Mouse (Mus musculus) CH12.LX (cell line): Measurements from ENCODE around the gene Doc2g. TPM values are rescaled to one million over a fixed set of nuclear protein-coding genes. Genes with fewer than 3 reads are reported as not detected.
"Not testable (repeated sequence)": the region's sequence is repeated elsewhere in the genome, so short reads cannot be mapped to it uniquely, and the experiment has no call there.

Experiments
- DNase-seq: peaks from one replicate; pipeline ENCODE4 v3.0.0-alpha.2; 2013; ENCODE audit errors: extremely low read depth
- H3K27ac ChIP-seq: 2 replicates; pipeline ENCODE4 v1.5.1; 2012; ENCODE audit warnings: low read depth, mild to moderate bottlenecking, control low read depth, moderate library complexity; ENCODE audit not compliant: insufficient read depth
- H3K27me3 ChIP-seq: replicated peaks from 2 replicates; pipeline ENCODE3; 2012; ENCODE audit warnings: inconsistent platforms
- H3K36me3 ChIP-seq, 2 experiments: replicated peaks in 1 of 2; 2 replicates each; pipeline versions ENCODE3 to v1.6.1; 2012; ENCODE audit warnings: inconsistent platforms in 1 of 2, low read length in 1 of 2, mild to moderate bottlenecking in 1 of 2, mixed read lengths in 1 of 2, moderate library complexity in 1 of 2; ENCODE audit not compliant: control insufficient read depth in 1 of 2, insufficient read depth in 1 of 2
- H3K4me1 ChIP-seq, 2 experiments: 2 replicates each; pipeline ENCODE4 v1.6.1; 2012; ENCODE audit warnings: inconsistent platforms in 1 of 2, moderate library complexity in 1 of 2; ENCODE audit not compliant: insufficient read depth in 2 of 2, control insufficient read depth in 1 of 2
- H3K4me2 ChIP-seq: 2 replicates; pipeline ENCODE4 v1.6.1; 2012; ENCODE audit warnings: low read depth, mild to moderate bottlenecking, control low read depth; ENCODE audit not compliant: poor library complexity, insufficient read depth, severe bottlenecking
- H3K4me3 ChIP-seq, 3 experiments: fragments of 150-350 bp in 1 of 3; sonication (generic) in 1 of 3; replicated peaks in 1 of 3; 2 replicates each; pipeline versions ENCODE3 to v1.5.1; 2011 to 2012; ENCODE audit warnings: low read depth in 2 of 3, low read length in 2 of 3, mild to moderate bottlenecking in 2 of 3, moderate library complexity in 2 of 3, control low read depth in 1 of 3, improper control_type of control experiment in 1 of 3, inconsistent platforms in 1 of 3, mixed read lengths in 1 of 3; ENCODE audit not compliant: poor library complexity in 1 of 3
- H3K79me2 ChIP-seq: replicated peaks from 2 replicates; pipeline ENCODE4 v1.6.1; 2012; ENCODE audit warnings: mild to moderate bottlenecking, moderate library complexity; ENCODE audit not compliant: control insufficient read depth, poor library complexity, insufficient read depth, severe bottlenecking; ENCODE audit errors: extremely low read depth
- H3K9ac ChIP-seq: 2 replicates; pipeline ENCODE4 v1.6.1; 2012; ENCODE audit warnings: low read depth, mild to moderate bottlenecking, control low read depth, moderate library complexity; ENCODE audit not compliant: insufficient read depth
- H3K9me3 ChIP-seq: replicated peaks from 2 replicates; pipeline ENCODE3; 2012; ENCODE audit warnings: low read length, inconsistent platforms, mixed read lengths
- CHD2 ChIP-seq: IDR thresholded peaks from 2 replicates; pipeline ENCODE4 v1.6.1; 2011; ENCODE audit warnings: low read length, improper control_type of control experiment
- MAFK ChIP-seq: IDR thresholded peaks from 2 replicates; pipeline ENCODE4 v1.6.1; 2011; ENCODE audit warnings: low read length, improper control_type of control experiment; ENCODE audit not compliant: insufficient replicate concordance
- POLR2A ChIP-seq: IDR thresholded peaks from 2 replicates; pipeline ENCODE4 v1.6.1; 2011; ENCODE audit warnings: low read depth, mild to moderate bottlenecking, improper control_type of control experiment, low read length
- UBTF ChIP-seq: IDR thresholded peaks from 2 replicates; pipeline ENCODE4 v1.6.1; 2012; ENCODE audit warnings: low read depth, mild to moderate bottlenecking, inconsistent platforms, low read length, improper control_type of control experiment, moderate library complexity
- ZNF384 ChIP-seq: IDR thresholded peaks from 2 replicates; pipeline ENCODE4 v1.6.1; 2012; ENCODE audit warnings: low read depth, low read length, improper control_type of control experiment, inconsistent platforms
- dilution Hi-C: fragments of 300-500 bp; cut with MboI; formaldehyde crosslinking; loops from 2 replicates; pipeline ENCODE4 v1.14.3; 2020; ENCODE audit warnings: low sequenced_read_pairs; ENCODE audit not compliant: extremely low pct_unique_long_range_greater_than_20kb, extremely low pct_ligation_motif_present
- in situ Hi-C: fragments of 300-500 bp; cut with MboI; formaldehyde crosslinking; loops from 3 replicates; pipeline ENCODE4 v1.14.3; 2019; ENCODE audit warnings: low sequenced_read_pairs, low pct_ligation_motif_present, low pct_unique_long_range_greater_than_20kb, mixed read lengths
- polyA plus RNA-seq: library from polyadenylated mRNA; unstranded; fragments of >175 nt; gene quantifications from 2 replicates; pipeline ENCODE4 v1.2.1, GENCODE M21; 2012; ENCODE audit warnings: low read depth; ENCODE audit not compliant: insufficient read length
- total RNA-seq, 2 experiments: library from RNA; depleted of rRNA; stranded (reverse); fragments of 300-350 nt in 1 of 2; fragments of >200 nt in 1 of 2; gene quantifications; 2 replicates each; pipeline ENCODE4 v1.2.3; 2012 to 2014

Doc2g gene
- total and polyA plus RNA-seq, 3 experiments = 2.1 to 6.4 (median 5.2) TPM

DNA sequence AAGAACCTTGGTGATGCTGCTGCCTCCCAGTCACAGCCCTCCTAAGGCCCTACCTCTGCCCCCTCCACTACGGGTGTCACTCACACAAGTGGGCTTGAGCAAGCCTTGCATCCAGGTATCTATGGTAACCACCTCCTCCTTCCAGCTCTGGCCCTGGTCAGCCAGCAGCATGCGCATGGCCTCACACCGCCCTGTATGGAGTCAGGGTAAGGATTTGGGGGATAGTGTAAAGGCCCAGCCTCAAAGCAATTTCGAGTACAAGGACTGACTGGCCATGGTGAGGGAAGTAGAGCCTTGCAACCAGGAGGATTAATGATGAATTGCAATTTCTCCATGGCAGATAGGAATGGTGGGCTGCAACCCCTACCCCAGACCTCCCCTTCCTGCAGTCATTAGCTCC, 38.4 kb downstream of the Doc2g start:
- H3K4me2 ChIP-seq, H3K36me3 ChIP-seq, dilution Hi-C loops, in situ Hi-C loops, H3K27ac ChIP-seq, H3K9ac ChIP-seq, H3K4me3 ChIP-seq, DNase-seq, H3K79me2 ChIP-seq, H3K27me3 ChIP-seq: not testable (repeated sequence)
- Histone ChIP-seq H3K4me1 (peaks cover 3 to 14% of the 10 kb centered on the region in 2 experiments; a peak in 3 of 4 replicates), H3K9me3 (peaks cover 16% of the 10 kb centered on the region)

- Histone ChIP-seq H3K9me3 (peaks cover 16% of the 10 kb centered on the region), H3K27ac (no peak overlapping the region), H3K4me2 (no peak overlapping the region), H3K27me3 (no peaks in the 10 kb centered on the region), H3K79me2 (peaks cover 4% of the 10 kb centered on the region; the same call in 1 of the 2 replicates), H3K4me1 (peaks cover 5 to 20% of the 10 kb centered on the region in 2 experiments; a peak in 3 of 4 replicates), H3K9ac (no peak overlapping the region), H3K4me3 (no peak overlapping the region), H3K36me3 (no peaks in the 10 kb centered on the region)
- dilution Hi-C loops = no loop called here
- in situ Hi-C loops = no loop called here
- no peak for DNase-seq
- no peak for TF ChIP-seq UBTF
Observed at GRCm38 (mm10) chr19:4042124-4042523, 39.0 kb downstream of the Doc2g start.

GRCm38 (mm10) chr19:4044109-4044508, 41.0 kb downstream of the Doc2g start:
- H3K27me3 ChIP-seq, H3K9ac ChIP-seq, H3K4me2 ChIP-seq, H3K36me3 ChIP-seq, DNase-seq, H3K4me3 ChIP-seq, H3K27ac ChIP-seq, H3K79me2 ChIP-seq, dilution Hi-C loops, in situ Hi-C loops: not testable (repeated sequence)
- Histone ChIP-seq H3K4me1 (peaks cover 8 to 18% of the 10 kb centered on the region in 2 experiments; a peak in 3 of 4 replicates), H3K9me3 (peaks cover 16% of the 10 kb centered on the region)

DNA sequence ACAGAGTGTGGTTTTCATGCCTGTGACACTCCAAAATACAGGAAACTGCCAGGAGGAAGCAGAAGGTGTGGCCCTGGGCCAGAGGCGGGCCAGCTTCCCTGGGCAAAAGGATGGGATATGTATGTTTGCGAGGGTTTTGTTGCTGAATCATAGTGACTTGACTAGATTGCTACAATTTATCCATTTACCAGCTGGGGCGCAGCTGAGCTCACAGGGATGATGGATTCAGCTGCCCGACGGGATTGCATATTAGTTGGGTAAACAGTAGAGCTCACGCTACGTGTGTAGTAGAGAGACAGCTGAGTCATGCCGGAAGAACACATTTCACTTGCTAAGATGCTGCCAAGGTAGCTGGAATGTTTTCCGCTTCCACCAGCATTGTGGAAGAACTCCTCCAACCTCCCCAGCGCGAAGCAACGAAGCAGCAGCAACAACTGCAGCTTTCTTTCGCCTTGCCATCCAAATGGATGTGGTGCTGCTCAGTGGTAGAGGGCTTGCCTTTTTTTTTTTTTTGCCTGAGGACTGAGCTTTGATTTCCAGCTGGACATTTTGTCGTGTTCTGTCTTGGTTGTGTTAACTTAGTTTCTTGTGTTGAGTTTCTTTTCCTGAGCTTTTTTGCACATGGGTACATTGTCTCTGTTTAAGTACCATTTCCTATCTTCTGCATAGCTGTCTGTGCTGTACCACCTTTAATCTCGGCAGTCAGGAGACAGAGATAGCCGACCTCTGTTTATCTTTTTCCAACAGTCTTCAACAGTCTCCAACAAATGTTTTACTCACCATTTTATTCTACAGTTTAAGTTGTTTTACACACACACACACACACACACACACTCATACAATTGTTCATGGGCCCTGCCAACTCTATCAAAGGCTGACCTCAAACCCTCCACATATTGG, 43.1 kb downstream of the Doc2g start, which contains the start of gene Gstp2:
Gene Gstp2, minus strand, starts transcription at position 58 of the 900 bp plus-strand sequence.
- no peaks in the 10 kb centered on the region for H3K79me2 ChIP-seq
- peak within 1 kb of the TSS; percentile 41; the same call in 1 of the 2 replicates for H3K4me2 ChIP-seq
- H3K9ac ChIP-seq = no peak within 1 kb of the TSS
- TF ChIP-seq UBTF (0 out of 2 replicates have a peak, but pooled peaks have one; percentile 12), MAFK (0 out of 2 replicates have a peak, but pooled peaks have one; percentile 15), CHD2 (no peak), ZNF384 (peak; percentile 54; the same call in 1 of the 2 replicates), POLR2A (no peak)
- DNase-seq = no peak
- peak within 1 kb of the TSS; percentile 85 for H3K27ac ChIP-seq
- no peak within 1 kb of the TSS for H3K4me3 ChIP-seq
- dilution Hi-C loops = no loop called here
- in situ Hi-C loops = no loop called here
- peaks cover 18% of the 10 kb centered on the region for H3K9me3 ChIP-seq
- H3K27me3 ChIP-seq = no peaks in the 10 kb centered on the region
- no peaks in the 10 kb centered on the region for H3K36me3 ChIP-seq
- H3K4me1 ChIP-seq = peaks cover 8 to 16% of the 10 kb centered on the region in 2 experiments; a peak in 3 of 4 replicates
